9 mouse cellular contexts compared by ENCODE assay signal in genomic region chr19:28679291-28679775, GRCm38 (mm10). TPM values are rescaled to one million over a fixed set of nuclear protein-coding genes. Genes with fewer than 3 reads are reported as not detected.
DNase-seq lines count a peak whose midpoint lies in the region; ATAC-seq and TF ChIP-seq lines count a peak whose summit lies in the region.
"Had no signal": no experiment of that assay in that cellular context is flagged by ENCODE, and none has a peak within 500 bp of the region (broad histone marks: within the 10 kb centered on the region; RNA-seq: fewer than 3 reads in every experiment).

No protein-coding gene starts in this region.

- H3K27ac ChIP-seq in embryonic facial prominence, embryonic 13.5 days, result peak overlapping the region; percentile 78
- H3K27ac ChIP-seq in intestine, postnatal 0 days (ENCODE audit: low read depth, low read length), result no peak overlapping the region
- H3K27ac ChIP-seq in midbrain, postnatal 0 days (ENCODE audit: low read depth, low read length), result no peak overlapping the region

- peak overlapping the region; percentile 86 for H3K9ac ChIP-seq in embryonic facial prominence, embryonic 13.5 days
- H3K9ac ChIP-seq in intestine, postnatal 0 days (ENCODE audit: low read depth, low read length), result peak overlapping the region; percentile 45; the same call in 1 of the 2 replicates
- peak overlapping the region; percentile 37; the same call in 1 of the 2 replicates for H3K9ac ChIP-seq in midbrain, postnatal 0 days (replicated peaks; ENCODE audit: low read length, poor library complexity, severe bottlenecking)

- H3K9me3 ChIP-seq in embryonic facial prominence, embryonic 13.5 days, result no peaks in the 10 kb centered on the region
- H3K9me3 ChIP-seq in intestine, postnatal 0 days (ENCODE audit: control insufficient read depth), result no peaks in the 10 kb centered on the region
- H3K9me3 ChIP-seq in midbrain, postnatal 0 days (ENCODE audit: low read length), result no peaks in the 10 kb centered on the region
- H3K9me3 ChIP-seq: G1E had no signal

- peak; percentile 7 for DNase-seq in gastrocnemius, postnatal 14 days
- no peak for DNase-seq in gastrocnemius, adult 8-10 months (ENCODE audit: low spot score in 2 of 2)
- peak; percentile 50 for DNase-seq in 3T3-L1 (ENCODE audit: low read depth, low spot score)
- DNase-seq in midbrain, postnatal 0 days (ENCODE audit: low spot score), result no peak
- no peak for DNase-seq in ovary, adult 18-20 months (ENCODE audit: low spot score)
- no peak for DNase-seq in spleen, postnatal 36 days (ENCODE audit: low spot score in 2 of 2)

- peak overlapping the region; percentile 72 for H3K4me3 ChIP-seq in embryonic facial prominence, embryonic 13.5 days
- H3K4me3 ChIP-seq in intestine, postnatal 0 days (ENCODE audit: low read depth, low read length), result peak overlapping the region; percentile 63
- peak overlapping the region; percentile 57 for H3K4me3 ChIP-seq in midbrain, postnatal 0 days (ENCODE audit: low read depth, low read length)

- no peak for TF ChIP-seq CTCF in intestine, postnatal 0 days (IDR thresholded peaks at IDR 0.05; ENCODE audit: low read depth)
- no peak for TF ChIP-seq CTCF in midbrain, postnatal 0 days (IDR thresholded peaks at IDR 0.05)

- WGBS in embryonic facial prominence, embryonic 13.5 days, result under 1% methylated on average over 28 of the region's 28 CpGs
- WGBS in intestine, postnatal 0 days, result under 1% methylated on average over 28 of the region's 28 CpGs
- WGBS in midbrain, postnatal 0 days, result under 1% methylated on average over 28 of the region's 28 CpGs

- H3K4me2 ChIP-seq in embryonic facial prominence, embryonic 13.5 days, result peak overlapping the region; percentile 98
- H3K4me2 ChIP-seq in intestine, postnatal 0 days (replicated peaks; ENCODE audit: low read depth), result peak overlapping the region; percentile 96
- H3K4me2 ChIP-seq in midbrain, postnatal 0 days (ENCODE audit: low read depth, low read length, poor library complexity, severe bottlenecking), result peak overlapping the region; percentile 98

- H3K36me3 ChIP-seq in embryonic facial prominence, embryonic 13.5 days, result no peaks in the 10 kb centered on the region
- H3K36me3 ChIP-seq in intestine, postnatal 0 days (ENCODE audit: control insufficient read depth, insufficient read depth), result no peaks in the 10 kb centered on the region
- no peaks in the 10 kb centered on the region for H3K36me3 ChIP-seq in midbrain, postnatal 0 days (ENCODE audit: insufficient read depth, low read length)
- H3K36me3 ChIP-seq: G1E had no signal

- intact Hi-C loops in gastrocnemius, postnatal 14 days (cut with DNase I; ENCODE audit: low total_unique reads), result no loop called here

- H3K4me1 ChIP-seq in embryonic facial prominence, embryonic 13.5 days, result peaks cover 28% of the 10 kb centered on the region
- H3K4me1 ChIP-seq in intestine, postnatal 0 days (replicated peaks; ENCODE audit: control insufficient read depth, insufficient read depth, low read length), result 0 out of 2 replicates have a peak, but pooled peaks cover 3% of the 10 kb centered on the region
- H3K4me1 ChIP-seq in midbrain, postnatal 0 days (ENCODE audit: insufficient read depth, low read length), result no peaks in the 10 kb centered on the region

- no peak for ATAC-seq in embryonic facial prominence, embryonic 13.5 days (ENCODE audit: insufficient number of reproducible peaks, insufficient read depth, low FRiP score, low TSS enrichment, low read depth)
- no peak for ATAC-seq in intestine, postnatal 0 days
- ATAC-seq in midbrain, postnatal 0 days (ENCODE audit: low FRiP score), result no peak

- peaks cover 40% of the 10 kb centered on the region for H3K27me3 ChIP-seq in embryonic facial prominence, embryonic 13.5 days
- peaks cover 21% of the 10 kb centered on the region; the same call in 1 of the 2 replicates for H3K27me3 ChIP-seq in intestine, postnatal 0 days (replicated peaks; ENCODE audit: control insufficient read depth, insufficient read depth, low read length)
- peaks cover 10% of the 10 kb centered on the region for H3K27me3 ChIP-seq in midbrain, postnatal 0 days (ENCODE audit: insufficient read depth, low read length)

RNA-seq across cellular contexts. Expression of gene Glis3, which starts 0.5 kb away (rescaled TPM):
- total RNA-seq in gastrocnemius, postnatal 14 days (2021), result 1 to 10 TPM; 1.4 to 1.8 TPM
- total RNA-seq in gastrocnemius, adult 8-10 months (2022), result under 1 TPM; 0.56 to 0.85 (median 0.75) TPM
- polyA plus RNA-seq in embryonic facial prominence, embryonic 13.5 days (2015; fragmentation: Nextera tagmentation; extraction: Ambion mirVana), result 15.2 and 15.7 TPM in 2 replicates
- polyA plus RNA-seq in intestine, postnatal 0 days (2015; fragmentation: Nextera tagmentation; extraction: Ambion mirVana), result 0.59 and 0.86 TPM in 2 replicates
- total RNA-seq in midbrain, postnatal 0 days (2014; rRNA removed), result 16.5 and 27.1 TPM in 2 replicates
- polyA plus RNA-seq in midbrain, postnatal 0 days (2015; fragmentation: Nextera tagmentation; extraction: Ambion mirVana), result 0.75 and 1.2 TPM in 2 replicates
- polyA plus RNA-seq: G1E had no signal

Comparison
In these comparisons a context has a peak if more than half of its experiments do, and no peak if none do; other contexts are left out.
1. DNase-seq: peak in gastrocnemius, postnatal 14 days (single experiment) and 3T3-L1 (single experiment); none in gastrocnemius, adult 8-10 months (0 of 2), midbrain, postnatal 0 days (single experiment), ovary, adult 18-20 months (single experiment) and spleen, postnatal 36 days (0 of 2).
2. Peak in every context shown above with its lines, with median percentiles within 50 percentile points of each other: H3K4me2 ChIP-seq, H3K4me3 ChIP-seq and H3K9ac ChIP-seq.